Mouse (Mus musculus) kidney, embryonic 14.5 days (tissue): ENCODE results near the gene Treml1. TPM values are rescaled to one million over a fixed set of nuclear protein-coding genes. Genes with fewer than 3 reads are reported as not detected.

ENCODE experiments used
- ATAC-seq: fragments of 200-750 bp; cut with Nextera tagmentation; 2 replicates; pipeline ENCODE4 v1.8.0; 2017; ENCODE audit warnings: moderate number of reproducible peaks, mild to moderate bottlenecking, moderate TSS enrichment, moderate library complexity; ENCODE audit not compliant: low FRiP score, low TSS enrichment
- H3K27ac ChIP-seq: fragments of 300-500 bp; sonication (generic); 2 replicates; pipeline ENCODE4 v1.5.1; 2014; ENCODE audit warnings: low read depth, mild to moderate bottlenecking, low read length, moderate library complexity, mixed read lengths
- H3K27me3 ChIP-seq: fragments of 300-500 bp; sonication (generic); 2 replicates; pipeline ENCODE4 v1.6.1; 2014; ENCODE audit warnings: mild to moderate bottlenecking, low read length; ENCODE audit not compliant: control insufficient read depth, insufficient read depth
- H3K36me3 ChIP-seq: fragments of 300-500 bp; sonication (generic); 2 replicates; pipeline ENCODE4 v1.6.1; 2014; ENCODE audit warnings: low read length, mixed read lengths; ENCODE audit not compliant: control insufficient read depth, insufficient read depth
- H3K4me1 ChIP-seq: fragments of 300-500 bp; sonication (generic); 2 replicates; pipeline ENCODE4 v1.6.1; 2014; ENCODE audit warnings: low read length, mixed read lengths; ENCODE audit not compliant: control insufficient read depth, insufficient read depth
- H3K4me2 ChIP-seq: fragments of 300-500 bp; sonication (generic); replicated peaks from 2 replicates; pipeline ENCODE4 v1.6.1; 2014; ENCODE audit warnings: low read depth, mild to moderate bottlenecking, low read length
- H3K4me3 ChIP-seq: fragments of 300-500 bp; sonication (generic); 2 replicates; pipeline ENCODE4 v1.5.1; 2014; ENCODE audit warnings: mild to moderate bottlenecking, low read length
- H3K9ac ChIP-seq: fragments of 300-500 bp; sonication (generic); 2 replicates; pipeline ENCODE4 v1.6.1; 2014; ENCODE audit warnings: low read depth, mild to moderate bottlenecking, low read length, moderate library complexity
- H3K9me3 ChIP-seq: fragments of 300-500 bp; sonication (generic); 2 replicates; pipeline ENCODE4 v1.6.1; 2016; ENCODE audit warnings: low read length; ENCODE audit not compliant: control insufficient read depth
- WGBS: fragments of 180-500 bp; shearing (Covaris S2); extraction: QIAGEN DNeasy Blood & Tissue Kit; methylation state at CpG from one replicate; pipeline ENCODE4 v1.1.7; 2014; 5-methylcytosine and 5-hydroxymethylcytosine counted together
- polyA plus RNA-seq: library from polyadenylated mRNA; unstranded; fragments of >200 nt; fragmentation: Nextera tagmentation; extraction: Ambion mirVana; gene quantifications from 2 replicates; pipeline ENCODE4 v1.2.1, GENCODE M21; 2014

The Treml1 gene
- polyA plus RNA-seq, 1 experiment from 2014 or later = 0.76 TPM

DNA sequence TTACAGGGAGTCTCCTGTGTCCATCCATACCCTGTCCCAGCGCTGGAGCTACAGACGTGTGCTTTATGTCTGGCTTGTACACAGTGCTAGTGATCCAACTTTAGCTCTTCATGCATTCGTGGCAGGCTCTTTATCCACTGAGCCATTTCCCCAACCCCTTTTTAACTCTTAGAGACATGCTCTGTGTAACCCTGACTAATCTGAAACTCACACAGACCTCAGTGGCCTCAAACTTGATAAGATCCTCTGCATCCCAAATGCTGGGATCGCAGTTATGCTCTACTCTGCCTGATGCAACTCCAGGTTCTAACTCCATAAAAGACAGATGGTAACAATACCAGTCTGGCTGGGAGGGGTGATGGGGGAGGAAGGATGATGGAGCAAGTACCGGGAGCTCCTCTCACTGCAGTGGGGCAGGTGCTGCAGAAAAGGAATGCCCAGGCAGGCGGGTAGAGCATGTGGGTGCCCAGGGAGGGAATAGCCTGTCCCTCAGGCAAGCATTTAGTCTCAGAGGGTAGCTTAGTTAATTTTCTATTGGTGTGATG, 3.8 kb downstream of the Treml1 start:
- H3K4me2 ChIP-seq = no peak overlapping the region
- no peaks in the 10 kb centered on the region for H3K9me3 ChIP-seq
- H3K36me3 ChIP-seq = no peaks in the 10 kb centered on the region
- no peak for ATAC-seq
- no peaks in the 10 kb centered on the region for H3K4me1 ChIP-seq
- H3K9ac ChIP-seq = no peak overlapping the region
- WGBS = 70% methylated on average over 6 of the region's 6 CpGs
- H3K27ac ChIP-seq = no peak overlapping the region
- H3K27me3 ChIP-seq = no peaks in the 10 kb centered on the region
- H3K4me3 ChIP-seq = no peak overlapping the region

- no peak overlapping the region for H3K9ac ChIP-seq
- H3K27ac ChIP-seq = no peak overlapping the region
- no peaks in the 10 kb centered on the region for H3K4me1 ChIP-seq
- H3K9me3 ChIP-seq = no peaks in the 10 kb centered on the region
- 82% methylated on average over 9 of the region's 9 CpGs for WGBS
- ATAC-seq = no peak
- no peaks in the 10 kb centered on the region for H3K27me3 ChIP-seq
- H3K4me2 ChIP-seq = no peak overlapping the region
- H3K36me3 ChIP-seq = no peaks in the 10 kb centered on the region
- H3K4me3 ChIP-seq = no peak overlapping the region
These were observed 5.9 kb downstream of the Treml1 start for GRCm38 (mm10) chr17:48365511-48366155.

GRCm38 (mm10) chr17:48366806-48367205, 7.1 kb downstream of the Treml1 start:
- Histone ChIP-seq H3K4me1 (no peaks in the 10 kb centered on the region), H3K36me3 (no peaks in the 10 kb centered on the region), H3K27me3 (no peaks in the 10 kb centered on the region), H3K9me3 (no peaks in the 10 kb centered on the region), H3K27ac (no peak overlapping the region), H3K9ac (no peak overlapping the region), H3K4me3 (no peak overlapping the region), H3K4me2 (no peak overlapping the region)
- ATAC-seq = no peak
- 77% methylated on average over 5 of the region's 5 CpGs for WGBS

DNA sequence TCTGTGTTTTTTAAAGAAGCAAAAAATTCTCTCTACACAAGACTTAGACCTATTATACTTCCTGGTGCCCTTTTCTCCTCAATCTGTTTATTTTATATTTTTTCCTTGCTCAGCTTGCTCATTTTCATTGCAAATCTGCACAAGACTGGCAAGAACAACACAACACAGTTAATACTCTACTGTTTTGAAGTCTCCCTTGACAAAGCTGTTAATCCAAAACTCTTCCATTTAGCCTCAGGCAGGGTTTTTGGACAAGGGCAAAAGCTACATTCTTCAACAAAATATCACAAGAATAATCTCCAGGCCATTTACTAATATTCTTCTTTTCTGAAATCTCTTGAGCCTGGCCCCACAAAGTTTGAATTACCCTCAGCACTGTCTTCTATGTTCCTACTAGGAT, 11.9 kb downstream of the Treml1 start:
- Histone ChIP-seq H3K4me2 (no peak overlapping the region), H3K4me1 (no peaks in the 10 kb centered on the region), H3K36me3 (no peaks in the 10 kb centered on the region), H3K27ac (no peak overlapping the region), H3K4me3 (no peak overlapping the region), H3K9me3 (no peaks in the 10 kb centered on the region), H3K27me3 (no peaks in the 10 kb centered on the region), H3K9ac (no peak overlapping the region)
- no peak for ATAC-seq

DNA sequence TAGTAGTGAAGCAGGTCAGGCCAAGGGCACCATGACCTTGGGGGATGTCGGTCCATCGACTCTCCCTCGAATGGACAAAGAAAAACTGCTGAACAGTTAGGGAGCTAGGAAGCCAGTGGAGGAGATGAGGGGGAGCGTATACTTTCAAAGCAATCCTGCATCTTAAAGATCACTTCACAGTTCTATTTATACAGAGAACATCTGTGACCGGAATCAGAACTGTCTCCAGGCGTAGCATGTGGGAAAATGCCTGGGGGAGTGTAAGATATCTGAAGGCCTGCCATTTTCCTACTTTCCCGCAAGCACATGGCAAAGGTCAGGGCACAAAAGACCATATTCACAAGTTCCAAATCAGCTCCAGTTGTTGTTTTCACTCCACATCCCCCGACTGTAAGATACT, 13.3 kb downstream of the Treml1 start:
- no peaks in the 10 kb centered on the region for H3K4me1 ChIP-seq
- H3K4me2 ChIP-seq = no peak overlapping the region
- WGBS = 68% methylated on average over 8 of the region's 8 CpGs
- H3K27ac ChIP-seq = no peak overlapping the region
- H3K4me3 ChIP-seq = no peak overlapping the region
- no peak overlapping the region for H3K9ac ChIP-seq
- H3K36me3 ChIP-seq = no peaks in the 10 kb centered on the region
- H3K27me3 ChIP-seq = no peaks in the 10 kb centered on the region
- no peaks in the 10 kb centered on the region for H3K9me3 ChIP-seq
- no peak for ATAC-seq

GRCm38 (mm10) chr17:48376102-48376501, 16.4 kb downstream of the Treml1 start:
- Histone ChIP-seq H3K4me2 (no peak overlapping the region), H3K4me1 (no peaks in the 10 kb centered on the region), H3K36me3 (no peaks in the 10 kb centered on the region), H3K9ac (no peak overlapping the region), H3K27me3 (no peaks in the 10 kb centered on the region), H3K9me3 (no peaks in the 10 kb centered on the region), H3K27ac (no peak overlapping the region), H3K4me3 (no peak overlapping the region)
- WGBS = 81% methylated on average over 1 of the region's 1 CpGs
- no peak for ATAC-seq

DNA sequence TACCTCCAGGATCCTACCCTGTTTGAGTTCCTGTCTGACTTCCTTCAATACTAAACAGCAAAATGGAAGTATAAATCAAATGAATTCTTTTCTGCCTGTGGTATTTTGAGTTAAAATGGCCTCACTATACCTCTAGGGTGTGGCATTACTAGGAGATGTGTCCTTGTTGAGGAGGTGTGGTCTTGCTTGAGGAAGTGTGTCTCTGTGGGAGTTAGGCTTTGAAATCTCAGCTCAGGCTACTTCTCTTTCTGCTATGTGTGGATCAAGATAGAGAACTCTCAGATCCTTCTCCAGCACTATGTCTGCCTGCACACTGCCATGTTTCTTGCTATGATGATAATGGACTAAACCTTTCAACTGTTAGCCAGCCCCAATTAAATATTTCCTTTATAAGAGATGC, 19.3 kb downstream of the Treml1 start:
- H3K27me3 ChIP-seq = no peaks in the 10 kb centered on the region
- no peak overlapping the region for H3K4me3 ChIP-seq
- H3K4me2 ChIP-seq = no peak overlapping the region
- no peaks in the 10 kb centered on the region for H3K9me3 ChIP-seq
- no peaks in the 10 kb centered on the region for H3K36me3 ChIP-seq
- no peak overlapping the region for H3K27ac ChIP-seq
- H3K9ac ChIP-seq = no peak overlapping the region
- H3K4me1 ChIP-seq = no peaks in the 10 kb centered on the region
- ATAC-seq = no peak

DNA sequence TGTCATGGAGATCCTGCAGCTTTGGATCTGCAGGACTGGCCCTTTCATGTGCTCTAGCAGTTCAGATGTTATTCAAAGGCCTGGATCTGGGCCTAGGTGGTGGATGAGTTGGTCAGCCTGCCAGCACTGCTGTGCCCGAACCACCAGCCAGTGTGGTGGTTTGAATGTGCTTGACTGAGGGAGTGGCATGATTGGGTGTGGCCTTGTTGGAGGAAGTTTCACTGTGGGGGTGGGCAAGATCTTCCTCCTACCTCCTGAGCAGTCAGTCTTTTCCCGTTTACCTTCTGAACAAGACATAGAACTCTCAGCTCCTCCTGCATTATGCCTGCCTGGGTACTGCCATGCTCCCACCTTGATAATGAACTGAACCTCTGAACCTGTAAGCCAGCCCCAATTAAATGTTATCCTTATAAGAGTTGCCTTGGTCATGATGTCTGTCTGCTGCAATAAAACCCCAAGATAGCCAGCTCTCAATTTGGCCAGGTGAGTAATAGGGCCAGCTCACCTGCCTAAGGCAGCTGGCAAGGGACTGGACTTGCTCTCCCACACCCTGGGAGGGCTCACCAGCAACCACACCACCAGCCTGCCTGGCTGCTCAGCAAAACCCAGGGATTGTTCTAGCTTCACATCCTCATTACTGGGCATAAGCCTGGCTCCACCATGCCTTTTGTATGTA, 26.2 kb downstream of the Treml1 start:
- Histone ChIP-seq H3K4me2 (no peak overlapping the region), H3K27ac (no peak overlapping the region), H3K36me3 (peaks cover 49% of the 10 kb centered on the region), H3K9ac (no peak overlapping the region), H3K4me3 (no peak overlapping the region), H3K4me1 (no peaks in the 10 kb centered on the region), H3K27me3 (no peaks in the 10 kb centered on the region), H3K9me3 (no peaks in the 10 kb centered on the region)
- no peak for ATAC-seq
- WGBS = 76% methylated on average over 2 of the region's 2 CpGs

GRCm38 (mm10) chr17:48388666-48389065, 28.9 kb downstream of the Treml1 start:
- H3K4me3 ChIP-seq = no peak overlapping the region
- WGBS = 88% methylated on average over 2 of the region's 2 CpGs
- no peaks in the 10 kb centered on the region for H3K4me1 ChIP-seq
- ATAC-seq = no peak
- no peak overlapping the region for H3K27ac ChIP-seq
- no peaks in the 10 kb centered on the region for H3K27me3 ChIP-seq
- no peaks in the 10 kb centered on the region for H3K9me3 ChIP-seq
- H3K36me3 ChIP-seq = peaks cover 76% of the 10 kb centered on the region
- no peak overlapping the region for H3K9ac ChIP-seq
- no peak overlapping the region for H3K4me2 ChIP-seq
